Mouse (Mus musculus) forebrain, embryonic 15.5 days (tissue): ENCODE measurements at regions not wholly inside any gene's neighbourhood (a gene's known extent, or its start where the extent isn't known, plus 50 kb on each side); places are given as distances from the start of the nearest gene placed in this dataset.
A peak's percentile ranks its signal among the peaks of the same experiment; 100 is the strongest.

Experiments
- ATAC-seq: fragments of 200-750 bp; cut with Nextera tagmentation; replicated peaks from 2 replicates; pipeline ENCODE4 v1.8.0; 2017; ENCODE audit warnings: mild to moderate bottlenecking, moderate TSS enrichment, moderate library complexity
- H3K27ac ChIP-seq: fragments of 300-500 bp; sonication (generic); replicated peaks from 2 replicates; pipeline ENCODE4 v1.5.1; 2015; ENCODE audit warnings: mild to moderate bottlenecking, inconsistent platforms
- H3K27me3 ChIP-seq: fragments of 300-500 bp; sonication (generic); 2 replicates; pipeline ENCODE4 v1.6.1; 2015; ENCODE audit warnings: inconsistent platforms
- H3K36me3 ChIP-seq: fragments of 300-500 bp; sonication (generic); 2 replicates; pipeline ENCODE4 v1.6.1; 2015; ENCODE audit warnings: mild to moderate bottlenecking, inconsistent platforms
- H3K4me1 ChIP-seq: fragments of 300-500 bp; sonication (generic); 2 replicates; pipeline ENCODE4 v1.6.1; 2015; ENCODE audit warnings: inconsistent platforms
- H3K4me2 ChIP-seq: fragments of 300-500 bp; sonication (generic); replicated peaks from 2 replicates; pipeline ENCODE4 v1.6.1; 2015; ENCODE audit warnings: mild to moderate bottlenecking, inconsistent platforms
- H3K4me3 ChIP-seq: fragments of 300-500 bp; sonication (generic); 2 replicates; pipeline ENCODE4 v1.5.1; 2015; ENCODE audit warnings: mild to moderate bottlenecking, inconsistent platforms
- H3K9ac ChIP-seq: fragments of 300-500 bp; sonication (generic); replicated peaks from 2 replicates; pipeline ENCODE4 v1.6.1; 2015; ENCODE audit warnings: mild to moderate bottlenecking, inconsistent platforms
- H3K9me3 ChIP-seq: fragments of 300-500 bp; sonication (generic); 2 replicates; pipeline ENCODE4 v1.6.1; 2016; ENCODE audit warnings: inconsistent platforms
- WGBS: fragments of 180-500 bp; shearing (Covaris S2); methylation state at CpG from one replicate; pipeline ENCODE4 v1.1.7; 2015; ENCODE audit warnings: mixed read lengths; 5-methylcytosine and 5-hydroxymethylcytosine counted together

- ATAC-seq, result peak; percentile 41; the same call in 1 of the 2 replicates
- no peak overlapping the region for H3K9ac ChIP-seq
- H3K36me3 ChIP-seq, result no peaks in the 10 kb centered on the region
- WGBS, result 76% methylated on average over 12 of the region's 12 CpGs
- no peaks in the 10 kb centered on the region for H3K9me3 ChIP-seq
- 0 out of 2 replicates have a peak overlapping the region, but pooled peaks have one; percentile 65 for H3K27ac ChIP-seq
- H3K4me2 ChIP-seq, result no peak overlapping the region
- H3K4me3 ChIP-seq, result no peak overlapping the region
- 0 out of 2 replicates have a peak, but pooled peaks cover 3% of the 10 kb centered on the region for H3K4me1 ChIP-seq
- no peaks in the 10 kb centered on the region for H3K27me3 ChIP-seq
These were observed 412.2 kb downstream of the Klf5 start for GRCm38 (mm10) chr14:99710656-99711177.

- Histone ChIP-seq H3K27ac (no peak overlapping the region), H3K4me2 (no peak overlapping the region), H3K4me3 (no peak overlapping the region), H3K9ac (no peak overlapping the region), H3K36me3 (no peaks in the 10 kb centered on the region), H3K4me1 (0 out of 2 replicates have a peak, but pooled peaks cover 3% of the 10 kb centered on the region), H3K27me3 (no peaks in the 10 kb centered on the region), H3K9me3 (no peaks in the 10 kb centered on the region)
- no peak for ATAC-seq
- WGBS, result 89% methylated on average over 7 of the region's 7 CpGs
These were observed 414.1 kb downstream of the Klf5 start for GRCm38 (mm10) chr14:99712624-99713023.

- WGBS, result 90% methylated on average over 8 of the region's 8 CpGs
- H3K36me3 ChIP-seq, result no peaks in the 10 kb centered on the region
- H3K27me3 ChIP-seq, result no peaks in the 10 kb centered on the region
- H3K4me3 ChIP-seq, result no peak overlapping the region
- H3K9me3 ChIP-seq, result no peaks in the 10 kb centered on the region
- H3K9ac ChIP-seq, result no peak overlapping the region
- ATAC-seq, result no peak
- H3K4me2 ChIP-seq, result no peak overlapping the region
- H3K27ac ChIP-seq, result no peak overlapping the region
- H3K4me1 ChIP-seq, result 0 out of 2 replicates have a peak, but pooled peaks cover 3% of the 10 kb centered on the region
These were observed 414.8 kb downstream of the Klf5 start for GRCm38 (mm10) chr14:99713069-99713830.

- Histone ChIP-seq H3K36me3 (no peaks in the 10 kb centered on the region), H3K9me3 (no peaks in the 10 kb centered on the region), H3K4me3 (no peak overlapping the region), H3K27ac (peak overlapping the region; percentile 89), H3K27me3 (no peaks in the 10 kb centered on the region), H3K9ac (no peak overlapping the region), H3K4me1 (0 out of 2 replicates have a peak, but pooled peaks cover 5% of the 10 kb centered on the region), H3K4me2 (no peak overlapping the region)
- peak; percentile 96 for ATAC-seq
- 51% methylated on average over 7 of the region's 7 CpGs for WGBS
These were observed 435.1 kb downstream of the Klf5 start for GRCm38 (mm10) chr14:99733474-99734199.

- Histone ChIP-seq H3K27me3 (no peaks in the 10 kb centered on the region), H3K4me1 (0 out of 2 replicates have a peak, but pooled peaks cover 5% of the 10 kb centered on the region), H3K36me3 (no peaks in the 10 kb centered on the region), H3K4me3 (no peak overlapping the region), H3K9ac (no peak overlapping the region), H3K9me3 (no peaks in the 10 kb centered on the region), H3K4me2 (no peak overlapping the region), H3K27ac (peak overlapping the region; percentile 89)
- peak; percentile 47; the same call in 1 of the 2 replicates for ATAC-seq
- WGBS, result 60% methylated on average over 7 of the region's 7 CpGs
These were observed 435.7 kb downstream of the Klf5 start for GRCm38 (mm10) chr14:99734200-99734567.

- Histone ChIP-seq H3K27me3 (no peaks in the 10 kb centered on the region), H3K4me2 (no peak overlapping the region), H3K9me3 (no peaks in the 10 kb centered on the region), H3K9ac (no peak overlapping the region), H3K27ac (no peak overlapping the region), H3K36me3 (no peaks in the 10 kb centered on the region), H3K4me3 (no peak overlapping the region), H3K4me1 (peaks cover 23% of the 10 kb centered on the region)
- 81% methylated on average over 17 of the region's 17 CpGs for WGBS
- ATAC-seq, result no peak
These were observed 445.3 kb downstream of the Klf5 start for GRCm38 (mm10) chr14:99743625-99744297.

GRCm38 (mm10) chr14:99745209-99745608 lies 446.7 kb downstream of the Klf5 start:
- Histone ChIP-seq H3K27ac (no peak overlapping the region), H3K9ac (no peak overlapping the region), H3K27me3 (no peaks in the 10 kb centered on the region), H3K4me3 (no peak overlapping the region), H3K36me3 (no peaks in the 10 kb centered on the region), H3K9me3 (no peaks in the 10 kb centered on the region), H3K4me2 (no peak overlapping the region), H3K4me1 (peaks cover 36% of the 10 kb centered on the region)
- ATAC-seq, result no peak
- WGBS, result 82% methylated on average over 7 of the region's 7 CpGs

- no peaks in the 10 kb centered on the region for H3K36me3 ChIP-seq
- H3K27me3 ChIP-seq, result no peaks in the 10 kb centered on the region
- H3K4me1 ChIP-seq, result peaks cover 38% of the 10 kb centered on the region
- 30% methylated on average over 17 of the region's 17 CpGs for WGBS
- no peaks in the 10 kb centered on the region for H3K9me3 ChIP-seq
- peak; percentile 64 for ATAC-seq
- H3K4me3 ChIP-seq, result no peak overlapping the region
- peak overlapping the region; percentile 86 for H3K27ac ChIP-seq
- peak overlapping the region; percentile 12 for H3K4me2 ChIP-seq
- H3K9ac ChIP-seq, result no peak overlapping the region
These were observed 449.7 kb downstream of the Klf5 start for GRCm38 (mm10) chr14:99748166-99748565.

- Histone ChIP-seq H3K9me3 (no peaks in the 10 kb centered on the region), H3K9ac (no peak overlapping the region), H3K4me2 (peak overlapping the region; percentile 28), H3K4me1 (peaks cover 38% of the 10 kb centered on the region), H3K4me3 (no peak overlapping the region), H3K36me3 (no peaks in the 10 kb centered on the region), H3K27me3 (no peaks in the 10 kb centered on the region), H3K27ac (peak overlapping the region; percentile 86)
- WGBS, result 26% methylated on average over 12 of the region's 12 CpGs
- ATAC-seq, result peak; percentile 70
These were observed 451.1 kb downstream of the Klf5 start for GRCm38 (mm10) chr14:99749308-99750305.

GRCm38 (mm10) chr14:99758045-99758444 lies 459.6 kb downstream of the Klf5 start:
- H3K4me3 ChIP-seq, result no peak overlapping the region
- H3K9ac ChIP-seq, result no peak overlapping the region
- no peaks in the 10 kb centered on the region for H3K9me3 ChIP-seq
- H3K4me2 ChIP-seq, result no peak overlapping the region
- 73% methylated on average over 5 of the region's 5 CpGs for WGBS
- H3K36me3 ChIP-seq, result no peaks in the 10 kb centered on the region
- no peaks in the 10 kb centered on the region for H3K4me1 ChIP-seq
- H3K27ac ChIP-seq, result no peak overlapping the region
- ATAC-seq, result no peak
- H3K27me3 ChIP-seq, result no peaks in the 10 kb centered on the region

GRCm38 (mm10) chr14:99763336-99763735 lies 464.8 kb downstream of the Klf5 start:
- no peak for ATAC-seq
- H3K9ac ChIP-seq, result no peak overlapping the region
- no peaks in the 10 kb centered on the region for H3K27me3 ChIP-seq
- H3K27ac ChIP-seq, result no peak overlapping the region
- WGBS, result 70% methylated on average over 3 of the region's 3 CpGs
- H3K4me1 ChIP-seq, result no peaks in the 10 kb centered on the region
- no peaks in the 10 kb centered on the region for H3K9me3 ChIP-seq
- no peaks in the 10 kb centered on the region for H3K36me3 ChIP-seq
- H3K4me3 ChIP-seq, result no peak overlapping the region
- H3K4me2 ChIP-seq, result no peak overlapping the region
